Comparison of ENCODE assay signal across 14 mouse cellular contexts in genomic region chr7:68716926-68717325, GRCm38 (mm10). TPM values are rescaled to one million over a fixed set of nuclear protein-coding genes. Genes with fewer than 3 reads are reported as not detected.
A peak's percentile ranks its signal among the peaks of the same experiment; 100 is the strongest.
DNase-seq lines count a peak whose midpoint lies in the region; ATAC-seq lines count a peak whose summit lies in the region.
"Had no signal": no experiment of that assay in that cellular context is flagged by ENCODE, and none has a peak within 500 bp of the region (broad histone marks: within the 10 kb centered on the region; RNA-seq: fewer than 3 reads in every experiment).

No protein-coding gene starts in this region.

- peak overlapping the region; percentile 70 for H3K27ac ChIP-seq in heart, embryonic 16.5 days (ENCODE audit: low read length)
- H3K27ac ChIP-seq in heart, embryonic 10.5 days, result no peak overlapping the region
- H3K27ac ChIP-seq: forebrain, embryonic 15.5 days; limb, embryonic 10.5 days; liver, embryonic 12.5 days; macrophage had no signal

- H3K27me3 ChIP-seq in heart, embryonic 16.5 days (ENCODE audit: control insufficient read depth, insufficient read depth, low read length), result no peaks in the 10 kb centered on the region
- no peaks in the 10 kb centered on the region for H3K27me3 ChIP-seq in heart, embryonic 10.5 days (ENCODE audit: insufficient read depth, poor library complexity, severe bottlenecking)
- H3K27me3 ChIP-seq: forebrain, embryonic 15.5 days; liver, embryonic 12.5 days had no signal

- 62% methylated on average over 8 of the region's 8 CpGs for WGBS in heart, embryonic 16.5 days
- 67% methylated on average over 8 of the region's 8 CpGs for WGBS in heart, embryonic 10.5 days

- peaks cover 12% of the 10 kb centered on the region for H3K4me1 ChIP-seq in heart, embryonic 16.5 days (ENCODE audit: control insufficient read depth, insufficient read depth, low read length)
- H3K4me1 ChIP-seq in heart, embryonic 10.5 days, result peaks cover 14% of the 10 kb centered on the region
- H3K4me1 ChIP-seq: liver, embryonic 12.5 days had no signal

- ATAC-seq in heart, embryonic 16.5 days (replicated peaks; ENCODE audit: extremely low read depth, insufficient read depth, low FRiP score), result no peak
- ATAC-seq: liver, embryonic 12.5 days had no signal

- no peaks in the 10 kb centered on the region for H3K36me3 ChIP-seq in heart, embryonic 16.5 days (ENCODE audit: control insufficient read depth, insufficient read depth)
- H3K36me3 ChIP-seq in heart, embryonic 10.5 days, result no peaks in the 10 kb centered on the region
- H3K36me3 ChIP-seq: forebrain, embryonic 15.5 days; limb, embryonic 10.5 days; liver, embryonic 12.5 days had no signal

- H3K4me2 ChIP-seq in heart, embryonic 16.5 days (ENCODE audit: low read depth, low read length), result peak overlapping the region; percentile 38; the same call in 1 of the 2 replicates
- H3K4me2 ChIP-seq: forebrain, embryonic 15.5 days; liver, embryonic 12.5 days had no signal

- H3K9ac ChIP-seq in heart, embryonic 16.5 days (ENCODE audit: low read length), result no peak overlapping the region
- H3K9ac ChIP-seq: forebrain, embryonic 15.5 days; liver, embryonic 12.5 days had no signal

- no peak overlapping the region for H3K4me3 ChIP-seq in heart, embryonic 16.5 days (ENCODE audit: low read length)
- no peak overlapping the region for H3K4me3 ChIP-seq in heart, embryonic 10.5 days
- H3K4me3 ChIP-seq: forebrain, embryonic 15.5 days; limb, embryonic 10.5 days; liver, embryonic 12.5 days had no signal

- peak; percentile 15 to 19 for DNase-seq in cerebellum, postnatal 10 days
- DNase-seq in cerebellum, adult 18-20 months, result no peak
- DNase-seq in heart, embryonic 10.5 days (ENCODE audit: low spot score), result no peak
- DNase-seq in lung, postnatal 10 days, result peak; percentile 63
- no peak for DNase-seq in lung, postnatal 25 days (ENCODE audit: low spot score)
- DNase-seq in heart, postnatal 4 days, result peak; percentile 18
- no peak for DNase-seq in layer of hippocampus, postnatal 36 days
- DNase-seq: thymus, adult 2 months had no signal

- no peaks in the 10 kb centered on the region for H3K9me3 ChIP-seq in heart, embryonic 16.5 days (replicated peaks; ENCODE audit: control insufficient read depth, low read length)
- no peaks in the 10 kb centered on the region for H3K9me3 ChIP-seq in heart, embryonic 10.5 days
- H3K9me3 ChIP-seq: forebrain, embryonic 15.5 days; limb, embryonic 10.5 days; liver, embryonic 12.5 days had no signal

RNA-seq across cellular contexts. Expression of gene Arrdc4, which starts 32.1 kb away (rescaled TPM):
- 13.6 TPM in 2 replicates for polyA plus RNA-seq in heart, embryonic 16.5 days (2015; fragmentation: Nextera tagmentation; extraction: Ambion mirVana)
- 15.2 and 15.9 TPM in 2 replicates for polyA plus RNA-seq in heart, embryonic 10.5 days (2016; fragmentation: Nextera tagmentation; extraction: Ambion mirVana)
- total RNA-seq in heart, postnatal 4 days (2021), result 10 to 100 TPM; 11.4 to 12.2 TPM
- 10 to 100 TPM; 13.6 to 14.6 TPM for total RNA-seq in layer of hippocampus, postnatal 36 days (2021)
- total RNA-seq: MEL had no signal

Comparison
In these comparisons a context has a peak if more than half of its experiments do, and no peak if none do; other contexts are left out.
1. DNase-seq: peak in cerebellum, postnatal 10 days (2 of 2), lung, postnatal 10 days (single experiment) and heart, postnatal 4 days (single experiment); none in cerebellum, adult 18-20 months (0 of 2), heart, embryonic 10.5 days (single experiment), lung, postnatal 25 days (single experiment) and layer of hippocampus, postnatal 36 days (0 of 2).